Mouse (Mus musculus): Measurements from ENCODE around the gene Cped1. TPM values are rescaled to one million over a fixed set of nuclear protein-coding genes. Genes with fewer than 3 reads are reported as not detected.
"Not testable (repeated sequence)": the region's sequence is repeated elsewhere in the genome, so short reads cannot be mapped to it uniquely, and the experiment has no call there.

The Cped1 gene
- polyA plus RNA-seq, 1 experiment from 2014 or later = 0.60 TPM

- 80% methylated on average over 4 of the region's 4 CpGs for WGBS
- no peaks in the 10 kb centered on the region for H3K9me3 ChIP-seq (ENCODE audit: control insufficient read depth, low read length)
Observed at GRCm38 (mm10) chr6:22102752-22103151, 117.0 kb downstream of the Cped1 start.

GRCm38 (mm10) chr6:22103713-22104112 lies 118.0 kb downstream of the Cped1 start:
- H3K4me2 ChIP-seq (ENCODE audit: low read depth, low read length) = no peak overlapping the region
- H3K4me3 ChIP-seq (ENCODE audit: low read depth, low read length) = no peak overlapping the region
- H3K36me3 ChIP-seq (ENCODE audit: control insufficient read depth, insufficient read depth, low read length) = no peaks in the 10 kb centered on the region
- 84% methylated on average over 3 of the region's 3 CpGs for WGBS
- no peaks in the 10 kb centered on the region for H3K4me1 ChIP-seq (ENCODE audit: control insufficient read depth, insufficient read depth, low read length)
- H3K9me3 ChIP-seq (ENCODE audit: control insufficient read depth, low read length) = no peaks in the 10 kb centered on the region
- H3K27me3 ChIP-seq (ENCODE audit: control insufficient read depth, insufficient read depth, low read length) = no peaks in the 10 kb centered on the region
- no peak overlapping the region for H3K27ac ChIP-seq (ENCODE audit: low read depth, low read length)
- no peak for ATAC-seq (ENCODE audit: low read depth)
- no peak overlapping the region for H3K9ac ChIP-seq (replicated peaks; ENCODE audit: low read depth, low read length)

More at GRCm38 (mm10) chr6:22102752-22103151, 117.0 kb downstream of the Cped1 start:
- Histone ChIP-seq H3K4me2 (ENCODE audit: low read depth, low read length) (no peak overlapping the region), H3K4me3 (ENCODE audit: low read depth, low read length) (no peak overlapping the region), H3K9ac (replicated peaks; ENCODE audit: low read depth, low read length) (no peak overlapping the region), H3K4me1 (ENCODE audit: control insufficient read depth, insufficient read depth, low read length) (no peaks in the 10 kb centered on the region), H3K27ac (ENCODE audit: low read depth, low read length) (no peak overlapping the region), H3K27me3 (ENCODE audit: control insufficient read depth, insufficient read depth, low read length) (no peaks in the 10 kb centered on the region), H3K36me3 (ENCODE audit: control insufficient read depth, insufficient read depth, low read length) (no peaks in the 10 kb centered on the region)
- ATAC-seq (ENCODE audit: low read depth) = no peak

- H3K27ac ChIP-seq (ENCODE audit: low read depth, low read length) = no peak overlapping the region
- H3K36me3 ChIP-seq (ENCODE audit: control insufficient read depth, insufficient read depth, low read length) = no peaks in the 10 kb centered on the region
- no peak overlapping the region for H3K9ac ChIP-seq (replicated peaks; ENCODE audit: low read depth, low read length)
- no peak overlapping the region for H3K4me3 ChIP-seq (ENCODE audit: low read depth, low read length)
- no peak overlapping the region for H3K4me2 ChIP-seq (ENCODE audit: low read depth, low read length)
- no peaks in the 10 kb centered on the region for H3K4me1 ChIP-seq (ENCODE audit: control insufficient read depth, insufficient read depth, low read length)
- H3K9me3 ChIP-seq (ENCODE audit: control insufficient read depth, low read length) = no peaks in the 10 kb centered on the region
- no peak for ATAC-seq (ENCODE audit: low read depth)
- H3K27me3 ChIP-seq (ENCODE audit: control insufficient read depth, insufficient read depth, low read length) = no peaks in the 10 kb centered on the region
- WGBS = 39% methylated on average over 8 of the region's 8 CpGs
Observed at GRCm38 (mm10) chr6:22104211-22104610, 118.5 kb downstream of the Cped1 start.

GRCm38 (mm10) chr6:22114079-22114478 lies 128.4 kb downstream of the Cped1 start:
- no peak for ATAC-seq (ENCODE audit: low read depth)
- Histone ChIP-seq H3K27me3 (ENCODE audit: control insufficient read depth, insufficient read depth, low read length) (no peaks in the 10 kb centered on the region), H3K9ac (replicated peaks; ENCODE audit: low read depth, low read length) (no peak overlapping the region), H3K4me1 (ENCODE audit: control insufficient read depth, insufficient read depth, low read length) (no peaks in the 10 kb centered on the region), H3K27ac (ENCODE audit: low read depth, low read length) (no peak overlapping the region), H3K4me2 (ENCODE audit: low read depth, low read length) (no peak overlapping the region), H3K4me3 (ENCODE audit: low read depth, low read length) (no peak overlapping the region), H3K36me3 (ENCODE audit: control insufficient read depth, insufficient read depth, low read length) (no peaks in the 10 kb centered on the region), H3K9me3 (ENCODE audit: control insufficient read depth, low read length) (no peaks in the 10 kb centered on the region)
- 89% methylated on average over 6 of the region's 6 CpGs for WGBS

GRCm38 (mm10) chr6:22116679-22117078 lies 131.0 kb downstream of the Cped1 start:
- H3K27ac ChIP-seq (ENCODE audit: low read depth, low read length) = no peak overlapping the region
- no peaks in the 10 kb centered on the region for H3K27me3 ChIP-seq (ENCODE audit: control insufficient read depth, insufficient read depth, low read length)
- 60% methylated on average over 1 of the region's 1 CpGs for WGBS
- H3K4me1 ChIP-seq (ENCODE audit: control insufficient read depth, insufficient read depth, low read length) = no peaks in the 10 kb centered on the region
- no peak overlapping the region for H3K9ac ChIP-seq (replicated peaks; ENCODE audit: low read depth, low read length)
- H3K4me3 ChIP-seq (ENCODE audit: low read depth, low read length) = no peak overlapping the region
- no peaks in the 10 kb centered on the region for H3K36me3 ChIP-seq (ENCODE audit: control insufficient read depth, insufficient read depth, low read length)
- ATAC-seq (ENCODE audit: low read depth) = no peak
- no peaks in the 10 kb centered on the region for H3K9me3 ChIP-seq (ENCODE audit: control insufficient read depth, low read length)
- no peak overlapping the region for H3K4me2 ChIP-seq (ENCODE audit: low read depth, low read length)

GRCm38 (mm10) chr6:22122080-22122479 lies 136.4 kb downstream of the Cped1 start:
- H3K9ac ChIP-seq (replicated peaks; ENCODE audit: low read depth, low read length) = no peak overlapping the region
- H3K4me1 ChIP-seq (ENCODE audit: control insufficient read depth, insufficient read depth, low read length) = no peaks in the 10 kb centered on the region
- no peaks in the 10 kb centered on the region for H3K9me3 ChIP-seq (ENCODE audit: control insufficient read depth, low read length)
- WGBS = 41% methylated on average over 12 of the region's 12 CpGs
- no peak overlapping the region for H3K4me3 ChIP-seq (ENCODE audit: low read depth, low read length)
- H3K36me3 ChIP-seq (ENCODE audit: control insufficient read depth, insufficient read depth, low read length) = no peaks in the 10 kb centered on the region
- no peaks in the 10 kb centered on the region for H3K27me3 ChIP-seq (ENCODE audit: control insufficient read depth, insufficient read depth, low read length)
- H3K4me2 ChIP-seq (ENCODE audit: low read depth, low read length) = no peak overlapping the region
- ATAC-seq (ENCODE audit: low read depth) = peak; percentile 94
- H3K27ac ChIP-seq (ENCODE audit: low read depth, low read length) = no peak overlapping the region

- 92% methylated on average over 1 of the region's 1 CpGs for WGBS
- H3K27me3 ChIP-seq (ENCODE audit: control insufficient read depth, insufficient read depth, low read length) = no peaks in the 10 kb centered on the region
Observed at GRCm38 (mm10) chr6:22122693-22123092, 137.0 kb downstream of the Cped1 start.

GRCm38 (mm10) chr6:22123332-22123731 lies 137.6 kb downstream of the Cped1 start:
- no peak for ATAC-seq (ENCODE audit: low read depth)
- H3K9ac ChIP-seq (replicated peaks; ENCODE audit: low read depth, low read length) = no peak overlapping the region
- no peaks in the 10 kb centered on the region for H3K36me3 ChIP-seq (ENCODE audit: control insufficient read depth, insufficient read depth, low read length)
- H3K4me1 ChIP-seq (ENCODE audit: control insufficient read depth, insufficient read depth, low read length) = no peaks in the 10 kb centered on the region
- no peak overlapping the region for H3K4me3 ChIP-seq (ENCODE audit: low read depth, low read length)
- H3K27ac ChIP-seq (ENCODE audit: low read depth, low read length) = no peak overlapping the region
- 64% methylated on average over 3 of the region's 3 CpGs for WGBS
- H3K4me2 ChIP-seq (ENCODE audit: low read depth, low read length) = no peak overlapping the region
- no peaks in the 10 kb centered on the region for H3K27me3 ChIP-seq (ENCODE audit: control insufficient read depth, insufficient read depth, low read length)
- no peaks in the 10 kb centered on the region for H3K9me3 ChIP-seq (ENCODE audit: control insufficient read depth, low read length)

More at GRCm38 (mm10) chr6:22122693-22123092, 137.0 kb downstream of the Cped1 start:
- H3K4me3 ChIP-seq (ENCODE audit: low read depth, low read length) = no peak overlapping the region
- H3K4me2 ChIP-seq (ENCODE audit: low read depth, low read length) = no peak overlapping the region
- H3K9me3 ChIP-seq (ENCODE audit: control insufficient read depth, low read length) = no peaks in the 10 kb centered on the region
- no peak overlapping the region for H3K9ac ChIP-seq (replicated peaks; ENCODE audit: low read depth, low read length)
- H3K36me3 ChIP-seq (ENCODE audit: control insufficient read depth, insufficient read depth, low read length) = no peaks in the 10 kb centered on the region
- no peaks in the 10 kb centered on the region for H3K4me1 ChIP-seq (ENCODE audit: control insufficient read depth, insufficient read depth, low read length)
- no peak overlapping the region for H3K27ac ChIP-seq (ENCODE audit: low read depth, low read length)
- ATAC-seq (ENCODE audit: low read depth) = no peak

GRCm38 (mm10) chr6:22124575-22125330 lies 139.0 kb downstream of the Cped1 start:
- H3K27ac ChIP-seq (ENCODE audit: low read depth, low read length); H3K27me3 ChIP-seq (ENCODE audit: control insufficient read depth, insufficient read depth, low read length); H3K4me1 ChIP-seq (ENCODE audit: control insufficient read depth, insufficient read depth, low read length); ATAC-seq (ENCODE audit: low read depth); H3K9ac ChIP-seq (replicated peaks; ENCODE audit: low read depth, low read length); H3K9me3 ChIP-seq (ENCODE audit: control insufficient read depth, low read length); H3K36me3 ChIP-seq (ENCODE audit: control insufficient read depth, insufficient read depth, low read length); H3K4me3 ChIP-seq (ENCODE audit: low read depth, low read length); H3K4me2 ChIP-seq (ENCODE audit: low read depth, low read length): not testable (repeated sequence)
- WGBS = 87% methylated on average over 24 of the region's 31 CpGs

All from neural tube, embryonic 14.5 days (tissue).